Mouse (Mus musculus): ENCODE results near the gene Fam167b.
A peak's percentile ranks its signal among the peaks of the same experiment; 100 is the strongest.
"Not testable (repeated sequence)": the region's sequence is repeated elsewhere in the genome, so short reads cannot be mapped to it uniquely, and the experiment has no call there.

Fam167b gene

DNA sequence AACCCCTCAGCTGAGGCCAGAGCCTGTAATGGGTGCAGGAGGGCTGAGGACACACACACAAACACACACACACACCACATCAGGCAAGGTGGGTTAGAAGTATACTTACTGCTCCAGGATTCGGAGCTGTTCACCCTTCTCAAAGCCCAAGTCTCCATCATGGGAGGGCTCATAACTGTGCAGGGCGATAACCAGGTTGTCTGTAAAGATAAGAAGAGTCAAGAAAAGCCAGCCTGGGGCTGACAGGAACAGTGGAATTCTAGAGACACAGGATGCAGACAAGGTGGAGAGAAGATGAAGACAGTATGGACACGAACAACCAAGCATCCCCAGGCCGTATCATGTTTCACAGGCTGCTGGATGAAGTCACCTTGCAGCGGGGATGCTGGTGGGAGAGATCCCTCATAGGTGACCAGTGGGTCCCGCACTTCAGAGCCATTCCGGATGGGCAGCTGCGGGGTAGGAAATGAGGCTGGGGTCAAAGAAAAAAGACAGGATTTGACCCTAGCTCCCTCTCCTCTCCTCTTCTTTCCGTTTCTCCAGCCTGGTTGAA lies 21.0 kb downstream of the Fam167b start:
- peak; percentile 54 for DNase-seq

DNA sequence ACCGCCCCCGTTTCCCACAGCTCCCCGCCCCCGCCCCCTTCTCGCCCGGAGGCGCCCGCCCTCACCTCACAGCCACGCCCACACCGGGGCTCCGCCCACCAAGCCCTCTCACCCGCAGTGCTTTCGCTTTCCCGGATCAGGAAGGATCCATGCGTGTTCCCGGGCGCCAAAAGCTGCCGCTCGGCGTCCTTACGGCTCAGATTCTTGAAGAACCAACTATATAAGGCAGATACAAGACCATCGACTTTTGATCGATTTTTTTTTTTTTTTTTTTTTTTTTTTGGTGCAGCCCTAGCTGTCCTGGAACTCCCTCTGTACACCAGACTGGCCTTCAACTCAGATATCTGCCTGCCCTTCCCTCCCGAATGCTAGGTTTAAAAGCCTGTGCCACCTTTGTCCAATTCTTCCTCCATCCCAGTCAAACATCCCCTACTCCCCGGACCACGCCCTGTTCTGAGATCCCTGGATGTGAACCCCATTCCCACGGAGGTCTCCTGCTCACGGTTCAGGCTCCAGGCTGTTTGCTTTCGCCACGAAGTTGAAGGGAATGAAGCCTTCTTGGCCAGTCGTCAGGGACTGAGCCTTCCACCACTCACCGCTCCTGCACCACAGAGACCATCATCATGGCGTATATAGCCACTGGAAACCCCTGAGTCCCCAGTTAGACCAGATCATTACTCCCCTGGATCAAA lies 21.7 kb downstream of the Fam167b start:
- DNase-seq = peak; percentile 98

DNA sequence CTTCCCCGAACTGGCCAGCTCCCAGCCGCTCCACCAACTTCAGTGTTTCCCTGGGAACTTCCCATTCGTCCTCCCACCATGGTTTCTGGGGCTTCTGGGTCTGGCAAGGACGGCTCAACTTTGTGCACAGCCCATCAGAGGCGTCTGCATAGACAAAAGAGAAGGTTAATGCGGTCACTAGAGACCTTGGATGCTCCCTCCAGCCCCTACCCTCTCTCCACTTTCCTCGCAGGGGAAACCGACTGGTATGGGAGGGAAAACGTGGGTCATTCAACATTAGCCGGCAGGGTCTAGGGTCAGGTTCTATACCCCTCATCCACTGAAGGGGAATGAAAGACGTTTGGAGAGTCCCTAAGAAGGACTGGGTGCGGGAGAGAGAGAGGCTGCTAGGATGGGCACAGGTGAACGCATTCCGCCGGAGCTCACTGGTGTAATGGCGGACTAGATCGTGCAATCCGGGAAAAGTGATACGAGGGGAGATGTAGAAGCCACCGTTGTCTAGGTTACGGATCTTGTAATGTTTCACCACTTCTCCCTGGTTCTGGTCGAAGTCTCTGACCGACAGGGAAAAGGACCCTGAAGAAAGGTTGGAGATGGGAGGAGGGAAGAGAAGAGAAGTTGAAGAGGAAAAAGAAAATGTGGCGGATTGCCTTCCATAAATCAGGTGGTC lies 22.4 kb downstream of the Fam167b start:
- peak; percentile 38 for DNase-seq

DNA sequence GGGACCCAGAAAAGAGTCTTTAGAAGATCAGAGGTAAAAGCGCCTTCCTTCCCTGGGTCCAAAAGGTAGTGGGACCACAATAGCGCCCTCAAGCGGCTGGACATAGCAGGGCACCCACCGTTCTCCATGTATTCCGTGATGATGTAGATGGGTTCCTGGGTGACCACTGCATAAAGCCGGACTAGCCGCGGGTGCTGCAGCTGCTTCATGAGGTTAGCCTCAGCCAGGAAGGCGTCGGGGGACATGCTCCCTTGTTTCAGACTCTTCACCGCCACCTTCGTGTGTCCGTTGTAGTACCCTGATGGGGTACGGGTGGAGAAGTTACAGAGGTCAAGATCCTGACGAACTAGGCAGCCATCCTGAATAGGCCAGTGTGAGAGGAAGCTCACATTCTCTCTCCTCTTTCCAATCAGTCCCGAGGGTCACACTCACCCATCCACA lies 22.9 kb downstream of the Fam167b start:
- peak; percentile 75 for DNase-seq

DNA sequence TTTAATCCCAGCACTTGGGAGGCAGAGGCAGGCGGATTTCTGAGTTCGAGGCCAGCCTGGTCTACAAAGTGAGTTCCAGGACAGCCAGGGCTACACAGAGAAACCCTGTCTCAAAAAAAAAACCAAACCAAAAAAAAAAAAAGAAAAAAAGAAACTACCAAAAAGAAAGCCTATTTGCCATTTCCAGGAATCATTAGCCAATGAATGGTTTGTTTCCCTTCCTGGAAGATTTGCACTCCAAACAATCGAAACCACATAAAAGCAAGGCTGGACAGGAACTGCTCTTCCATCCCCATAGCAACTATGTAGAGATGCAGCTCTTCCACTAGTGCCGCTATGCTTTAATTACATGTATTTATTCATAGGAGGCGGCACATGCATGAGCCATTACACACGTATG lies 23.8 kb downstream of the Fam167b start:
- DNase-seq = not testable (repeated sequence)

DNA sequence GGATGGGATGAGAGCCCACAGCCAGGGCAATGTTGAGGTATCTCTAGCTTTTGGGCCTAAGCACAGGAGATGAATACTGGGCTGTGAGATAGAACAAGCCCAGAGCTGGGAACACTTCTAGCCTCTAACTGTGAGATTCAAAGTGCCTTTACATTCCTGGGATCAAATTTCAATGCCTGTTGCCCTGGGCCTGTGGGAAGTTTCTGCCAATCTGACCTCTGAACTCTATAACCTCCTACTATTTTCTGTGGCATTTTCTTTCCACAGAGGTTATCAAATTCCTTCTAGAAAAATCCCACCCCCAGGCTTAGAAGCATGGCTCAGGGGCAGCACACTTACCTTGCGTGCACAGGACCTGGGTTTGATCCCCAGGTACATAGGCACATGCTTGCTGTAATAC lies 28.1 kb downstream of the Fam167b start:
- no peak for DNase-seq

DNA sequence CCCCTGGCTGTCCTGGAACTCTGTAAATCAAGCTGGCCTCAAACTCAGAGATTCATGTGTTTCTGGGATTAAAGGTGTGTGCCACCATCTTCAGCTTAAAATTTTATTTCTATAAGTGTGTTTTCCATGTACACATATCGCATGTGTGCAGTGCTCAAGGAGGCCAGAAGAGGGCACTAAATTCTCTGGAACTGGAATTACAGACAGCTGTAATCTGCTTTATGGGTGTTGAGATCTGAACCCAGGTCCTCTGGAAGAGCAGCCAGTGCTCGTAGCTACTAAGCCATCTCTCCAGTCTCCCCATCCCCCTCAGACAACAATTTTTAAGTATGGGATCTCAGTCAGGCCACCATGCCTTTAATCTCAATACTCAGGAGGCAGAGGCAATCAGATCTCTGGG lies 29.0 kb downstream of the Fam167b start:
- peak; percentile 84 for DNase-seq

DNA sequence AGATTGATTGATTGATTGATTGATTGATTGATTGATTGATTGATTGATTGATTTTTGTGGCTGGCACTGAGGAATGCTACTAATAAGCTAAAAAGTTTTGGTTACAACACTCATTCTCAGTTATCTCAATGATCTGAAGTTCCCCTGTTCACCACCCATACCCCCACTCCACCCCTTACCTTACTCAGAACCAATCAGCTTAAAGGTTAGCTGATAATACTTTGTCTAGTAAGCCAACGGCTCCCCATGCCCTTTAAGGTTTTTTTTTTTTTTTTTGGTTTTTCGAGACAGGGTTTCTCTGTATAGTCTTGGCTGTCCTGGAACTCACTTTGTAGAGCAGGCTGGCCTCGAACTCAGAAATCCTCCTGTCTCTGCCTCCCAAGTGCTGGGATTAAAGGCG lies 30.7 kb downstream of the Fam167b start:
- not testable (repeated sequence) for DNase-seq

DNA sequence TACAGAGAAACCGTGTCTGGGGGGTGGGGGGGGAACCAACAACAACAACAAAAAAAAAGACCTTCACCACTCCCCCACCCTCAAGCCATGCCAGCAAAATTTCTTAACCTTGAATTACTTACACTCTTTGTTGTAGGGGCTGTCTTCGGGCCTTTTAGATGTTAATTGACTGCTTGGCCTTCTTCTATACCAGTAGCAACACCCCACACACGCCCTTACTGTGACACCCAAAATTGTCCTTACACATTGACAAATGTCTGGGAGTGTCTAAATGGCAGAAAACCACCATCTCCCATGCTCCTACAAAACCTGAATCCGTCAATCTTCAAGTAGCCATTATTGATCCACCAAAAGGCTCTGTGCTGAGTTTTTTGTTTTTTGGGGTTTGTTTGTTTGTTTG lies 34.2 kb downstream of the Fam167b start:
- DNase-seq = no peak

DNA sequence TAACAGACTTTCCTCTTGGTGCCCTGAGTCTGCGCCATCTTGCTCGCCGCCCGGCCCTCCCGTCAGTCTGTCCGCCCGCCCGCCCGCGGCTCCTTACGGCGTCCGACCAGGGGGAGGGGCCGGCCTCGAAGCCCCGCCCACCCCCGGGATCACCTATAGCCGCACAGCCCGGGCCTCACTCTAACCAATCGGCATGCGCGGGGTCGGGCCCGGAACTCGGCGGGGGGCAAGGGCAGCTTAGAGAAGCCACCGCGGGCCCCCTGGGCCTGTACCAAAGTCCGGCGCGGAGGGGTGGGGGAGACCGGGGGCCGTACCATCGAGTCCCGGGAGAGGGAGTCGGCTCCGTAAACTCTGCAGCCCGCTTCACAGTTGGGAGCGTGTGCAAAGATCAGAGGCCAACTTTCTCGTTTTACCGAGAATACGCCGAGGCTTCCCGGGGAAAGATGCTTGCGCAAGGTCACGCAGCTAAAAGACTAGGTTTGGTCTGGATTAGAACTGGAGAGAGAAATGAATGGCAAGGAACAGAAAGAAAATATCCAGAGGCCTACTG lies 35.7 kb downstream of the Fam167b start, which contains the start of gene Hdac1:
TSS of gene Hdac1 (minus strand) at position 122 of the 550 bp plus-strand sequence.
- peak; percentile 98 for DNase-seq

DNA sequence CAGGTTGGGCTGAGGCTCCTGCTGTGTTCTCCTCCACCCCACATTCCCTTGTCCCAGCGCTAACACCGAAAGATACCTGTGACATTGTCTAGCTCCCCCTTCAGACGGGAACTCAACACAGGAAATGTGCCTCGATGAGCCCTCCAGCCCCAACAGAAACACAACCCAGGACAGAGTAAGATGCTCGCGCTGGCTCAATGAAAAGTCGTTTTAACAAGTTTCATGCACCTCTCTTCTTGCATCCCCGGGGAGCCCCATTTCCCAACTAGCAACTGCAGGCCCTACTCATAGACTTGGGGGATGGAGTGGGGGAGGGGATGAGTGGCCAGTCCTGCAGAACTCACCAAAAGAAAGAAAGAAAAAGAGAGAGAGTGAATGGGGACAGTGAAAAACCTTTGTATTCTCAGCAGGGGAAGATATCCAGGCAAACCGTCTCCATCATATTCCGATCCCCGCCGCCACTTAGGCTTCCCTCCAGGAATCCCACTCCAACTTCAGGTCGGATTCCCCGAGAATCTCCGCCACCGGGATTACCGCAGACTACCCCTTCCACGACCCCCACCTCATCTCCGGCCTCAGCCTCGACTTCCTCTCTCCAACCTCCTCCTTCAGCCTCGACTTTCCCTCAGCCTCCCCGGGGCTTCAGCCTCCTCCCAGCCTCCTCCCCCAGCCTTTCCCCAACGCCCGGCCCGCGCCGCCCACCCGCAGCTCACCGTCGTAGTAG lies 36.3 kb downstream of the Fam167b start:
- peak; percentile 54 for DNase-seq

DNA sequence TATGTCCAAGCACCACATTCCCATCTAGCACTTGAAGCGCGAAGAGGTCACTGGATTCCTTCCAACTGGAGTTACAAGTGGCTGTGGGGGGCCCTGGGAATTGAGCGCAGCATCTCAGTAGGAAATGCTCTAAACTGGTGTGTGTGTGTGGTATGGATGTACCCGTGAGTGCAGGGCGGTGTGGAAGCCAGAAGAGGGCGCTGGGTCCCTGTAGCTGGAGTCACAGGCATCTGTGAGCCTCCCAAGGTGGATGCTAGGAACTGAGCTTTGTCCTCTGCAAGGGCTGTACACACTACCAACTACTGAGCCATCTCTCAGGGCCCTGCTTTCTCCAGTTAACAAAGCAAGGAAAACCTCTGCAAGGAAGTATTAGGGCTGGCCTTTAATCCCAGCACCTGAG lies 38.3 kb downstream of the Fam167b start:
- peak; percentile 79 for DNase-seq

DNA sequence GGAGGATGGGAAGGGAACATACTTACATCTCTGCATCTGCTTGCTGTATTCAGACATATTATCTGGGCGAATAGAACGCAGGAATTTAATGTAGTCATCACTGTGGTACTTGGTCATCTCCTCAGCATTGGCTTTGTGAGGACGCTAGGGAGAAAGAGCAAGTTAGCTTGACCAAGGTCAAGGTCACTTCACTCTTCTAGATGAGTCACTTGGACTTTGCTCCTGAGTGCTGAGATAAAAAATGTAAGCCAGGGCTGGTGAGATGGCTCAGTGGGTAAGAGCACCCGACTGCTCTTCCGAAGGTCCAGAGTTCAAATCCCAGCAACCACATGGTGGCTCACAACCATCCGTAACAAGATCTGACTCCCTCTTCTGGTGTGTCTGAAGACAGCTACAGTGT lies 49.4 kb downstream of the Fam167b start:
- DNase-seq = not testable (repeated sequence)
